In genomic region chr11:70214856-70215209, GRCm38 (mm10) we compare ENCODE assay signal across 8 mouse cellular contexts. TPM values are rescaled to one million over a fixed set of nuclear protein-coding genes. Genes with fewer than 3 reads are reported as not detected.
A peak's percentile ranks its signal among the peaks of the same experiment; 100 is the strongest.
DNase-seq lines count a peak whose midpoint lies in the region; ATAC-seq and TF ChIP-seq lines count a peak whose summit lies in the region.

No protein-coding gene starts in this region.

- peaks cover 21% of the 10 kb centered on the region for H3K4me1 ChIP-seq in cerebellum, adult 2 months (ENCODE audit: control insufficient read depth, insufficient read depth, low read length)
- peaks cover 13% of the 10 kb centered on the region; the same call in 1 of the 2 replicates for H3K4me1 ChIP-seq in lung, postnatal 0 days (ENCODE audit: insufficient read depth, low read depth, low read length)
- H3K4me1 ChIP-seq in liver, embryonic 13.5 days (replicated peaks) = peaks cover 37% of the 10 kb centered on the region

- H3K4me3 ChIP-seq in cerebellum, adult 2 months (replicated peaks; ENCODE audit: insufficient read depth, low read depth, low read length) = peak overlapping the region; percentile 80
- H3K4me3 ChIP-seq in lung, postnatal 0 days (ENCODE audit: low read depth, low read length) = no peak overlapping the region
- H3K4me3 ChIP-seq in liver, embryonic 13.5 days (replicated peaks) = peak overlapping the region; percentile 39

- 6% methylated on average over 18 of the region's 18 CpGs for WGBS in cerebellum, adult 2 months
- 12% methylated on average over 17 of the region's 18 CpGs for WGBS in lung, postnatal 0 days
- WGBS in liver, embryonic 13.5 days (ENCODE audit: insufficient replicate concordance) = 13% methylated on average over 18 of the region's 18 CpGs

- peak overlapping the region; percentile 99 for H3K27ac ChIP-seq in cerebellum, adult 2 months (ENCODE audit: insufficient read depth, low read length)
- H3K27ac ChIP-seq in lung, postnatal 0 days (ENCODE audit: low read length) = no peak overlapping the region
- no peak overlapping the region for H3K27ac ChIP-seq in liver, embryonic 13.5 days

- H3K4me2 ChIP-seq in lung, postnatal 0 days (replicated peaks; ENCODE audit: low read depth, low read length) = peak overlapping the region; percentile 48; the same call in 1 of the 2 replicates
- peak overlapping the region; percentile 56 for H3K4me2 ChIP-seq in liver, embryonic 13.5 days

- DNase-seq in cerebellum, adult 2 months = no peak
- DNase-seq in cerebellum, adult 8-10 months = no peak
- DNase-seq in lung, postnatal 0 days (ENCODE audit: low spot score) = no peak
- DNase-seq in lung, postnatal 36 days = no peak
- no peak for DNase-seq in liver, embryonic 13.5 days
- DNase-seq in frontal cortex, postnatal 36 days (ENCODE audit: low spot score in 2 of 2) = no peak
- no peak for DNase-seq in layer of hippocampus, postnatal 25 days (ENCODE audit: extremely low spot score in 1 of 2, low spot score in 1 of 2)
- DNase-seq in spleen, postnatal 10 days (ENCODE audit: low spot score in 2 of 2) = no peak

- no peaks in the 10 kb centered on the region for H3K9me3 ChIP-seq in lung, postnatal 0 days (ENCODE audit: low read length)
- H3K9me3 ChIP-seq in liver, embryonic 13.5 days (replicated peaks) = no peaks in the 10 kb centered on the region

- no peak for TF ChIP-seq CTCF in cerebellum, adult 2 months (IDR thresholded peaks at IDR 0.05; ENCODE audit: borderline replicate concordance, insufficient read depth, low read depth, low read length)
- no peak for TF ChIP-seq CTCF in lung, postnatal 0 days (IDR thresholded peaks at IDR 0.05)

- H3K9ac ChIP-seq in lung, postnatal 0 days (replicated peaks; ENCODE audit: low read depth) = no peak overlapping the region
- no peak overlapping the region for H3K9ac ChIP-seq in liver, embryonic 13.5 days

- H3K27me3 ChIP-seq in cerebellum, adult 2 months (ENCODE audit: control insufficient read depth, insufficient read depth, low read length) = no peaks in the 10 kb centered on the region
- H3K27me3 ChIP-seq in lung, postnatal 0 days (replicated peaks; ENCODE audit: insufficient read depth, low read length) = peaks cover 32% of the 10 kb centered on the region
- H3K27me3 ChIP-seq in liver, embryonic 13.5 days = peaks cover 68% of the 10 kb centered on the region

- no peak for TF ChIP-seq POLR2A in cerebellum, adult 2 months (IDR thresholded peaks at IDR 0.05; ENCODE audit: borderline replicate concordance, insufficient read depth, low read length)

- ATAC-seq in lung, postnatal 0 days = no peak
- no peak for ATAC-seq in liver, embryonic 13.5 days (ENCODE audit: low read depth)

- no peaks in the 10 kb centered on the region for H3K36me3 ChIP-seq in lung, postnatal 0 days (ENCODE audit: insufficient read depth, low read length)
- H3K36me3 ChIP-seq in liver, embryonic 13.5 days = peaks cover 14% of the 10 kb centered on the region; the same call in 1 of the 2 replicates

- no peak for TF ChIP-seq EP300 in lung, postnatal 0 days (IDR thresholded peaks at IDR 0.05)

RNA-seq across cellular contexts. Expression of gene Slc16a11, which starts 2.3 kb away (rescaled TPM):
- polyA plus RNA-seq in cerebellum, adult 2 months (2012; rRNA removed) = 209 and 244 TPM in 2 replicates
- 7.9 TPM in 2 replicates for polyA plus RNA-seq in lung, postnatal 0 days (2015; fragmentation: Nextera tagmentation; extraction: Ambion mirVana)
- 0.73 and 0.83 TPM in 2 replicates for polyA plus RNA-seq in liver, embryonic 13.5 days (2015; fragmentation: Nextera tagmentation; extraction: Ambion mirVana)
- total RNA-seq in layer of hippocampus, postnatal 25 days (2021) = 10 to 100 TPM; 28.1 to 39.2 TPM

RNA-seq across cellular contexts. Expression of gene Slc16a13, which starts 6.0 kb away (rescaled TPM):
- 8.8 and 11.3 TPM in 2 replicates for polyA plus RNA-seq in cerebellum, adult 2 months (2012; rRNA removed)
- 4.5 and 6.0 TPM in 2 replicates for polyA plus RNA-seq in lung, postnatal 0 days (2015; fragmentation: Nextera tagmentation; extraction: Ambion mirVana)
- 4.8 and 7.5 TPM in 2 replicates for polyA plus RNA-seq in liver, embryonic 13.5 days (2015; fragmentation: Nextera tagmentation; extraction: Ambion mirVana)
- 10 to 100 TPM in 1 of 2 experiments, 1 to 10 TPM in 1; 7.0 to 10.0 TPM for total RNA-seq in layer of hippocampus, postnatal 25 days (2021)

RNA-seq across cellular contexts. Expression of gene Bcl6b, which starts 14.8 kb away (rescaled TPM):
- 1.1 and 1.4 TPM in 2 replicates for polyA plus RNA-seq in cerebellum, adult 2 months (2012; rRNA removed)
- polyA plus RNA-seq in lung, postnatal 0 days (2015; fragmentation: Nextera tagmentation; extraction: Ambion mirVana) = 19.2 and 31.6 TPM in 2 replicates
- 1.6 and 1.8 TPM in 2 replicates for polyA plus RNA-seq in liver, embryonic 13.5 days (2015; fragmentation: Nextera tagmentation; extraction: Ambion mirVana)
- total RNA-seq in layer of hippocampus, postnatal 25 days (2021) = 1 to 10 TPM; 1.2 to 2.1 TPM

RNA-seq across cellular contexts. Expression of gene 0610010K14Rik, which starts 22.9 kb away (rescaled TPM):
- polyA plus RNA-seq in cerebellum, adult 2 months (2012; rRNA removed) = 94.0 and 96.5 TPM in 2 replicates
- 115 and 118 TPM in 2 replicates for polyA plus RNA-seq in lung, postnatal 0 days (2015; fragmentation: Nextera tagmentation; extraction: Ambion mirVana)
- polyA plus RNA-seq in liver, embryonic 13.5 days (2015; fragmentation: Nextera tagmentation; extraction: Ambion mirVana) = 82.5 and 85.7 TPM in 2 replicates
- total RNA-seq in layer of hippocampus, postnatal 25 days (2021) = 10 to 100 TPM; 50.6 to 55.6 TPM

RNA-seq across cellular contexts. Expression of gene Gm21988, which starts 24.8 kb away (rescaled TPM):
- polyA plus RNA-seq in cerebellum, adult 2 months (2012; rRNA removed) = 9.7 and 10.3 TPM in 2 replicates
- 11.0 and 15.3 TPM in 2 replicates for polyA plus RNA-seq in lung, postnatal 0 days (2015; fragmentation: Nextera tagmentation; extraction: Ambion mirVana)
- polyA plus RNA-seq in liver, embryonic 13.5 days (2015; fragmentation: Nextera tagmentation; extraction: Ambion mirVana) = 6.5 and 7.1 TPM in 2 replicates
- 1 to 10 TPM; 3.2 to 4.5 TPM for total RNA-seq in layer of hippocampus, postnatal 25 days (2021)

Comparison
In these comparisons a context has a peak if more than half of its experiments do, and no peak if none do; other contexts are left out.
1. RNA of gene Slc16a11, which starts 2.3 kb away (polyA plus RNA-seq): 209 to 244 TPM in cerebellum, adult 2 months; 7.9 TPM in lung, postnatal 0 days and 0.73 to 0.83 TPM in liver, embryonic 13.5 days; every median in the first group is over 10 times any median in the second.